Comparison of ENCODE assay signal across 24 mouse cellular contexts in the genomic region with DNA sequence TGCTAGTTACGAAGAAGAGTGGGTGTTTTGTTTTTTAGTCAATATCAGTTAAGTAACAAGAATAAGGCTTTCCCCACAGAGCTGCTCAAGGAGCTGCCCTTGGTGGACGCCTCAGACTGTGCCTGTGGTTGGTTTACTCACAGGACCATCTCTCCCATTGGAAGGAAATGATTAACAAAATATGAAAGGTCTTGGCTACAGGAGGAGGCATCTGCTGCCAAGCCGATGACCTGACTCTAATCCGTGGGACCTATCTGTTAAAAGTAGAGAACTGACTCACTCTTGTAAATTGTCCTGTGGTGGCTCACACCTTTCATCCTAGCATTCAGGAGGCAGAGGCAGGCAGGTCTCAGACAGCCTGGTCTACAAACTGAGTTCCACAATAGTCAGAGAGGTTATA. TPM values are rescaled to one million over a fixed set of nuclear protein-coding genes. Genes with fewer than 3 reads are reported as not detected.
DNase-seq lines count a peak whose midpoint lies in the region; ATAC-seq and TF ChIP-seq lines count a peak whose summit lies in the region.
"Had no signal": no experiment of that assay in that cellular context is flagged by ENCODE, and none has a peak within 500 bp of the region (broad histone marks: within the 10 kb centered on the region; RNA-seq: fewer than 3 reads in every experiment).

No protein-coding gene starts in this region.

- no peak for TF ChIP-seq POLR2A in kidney, adult 2 months (IDR thresholded peaks at IDR 0.05; ENCODE audit: low read depth, low read length)

- no peak overlapping the region for H3K27ac ChIP-seq in kidney, adult 2 months (ENCODE audit: insufficient read depth, low read depth, low read length)
- no peak overlapping the region for H3K27ac ChIP-seq in kidney, embryonic 15.5 days
- H3K27ac ChIP-seq: forebrain, embryonic 10.5 days; forebrain, embryonic 13.5 days; hindbrain, embryonic 12.5 days; hindbrain, embryonic 15.5 days had no signal

- TF ChIP-seq CTCF in kidney, adult 2 months (conservative IDR thresholded peaks at IDR 0.05; ENCODE audit: insufficient read depth, insufficient read length, low read depth, low read length), result no peak
- no peak for TF ChIP-seq CTCF in Patski (IDR thresholded peaks at IDR 0.05)

- H3K4me1 ChIP-seq in kidney, adult 2 months (ENCODE audit: control insufficient read depth, insufficient read depth, low read length), result no peaks in the 10 kb centered on the region
- no peaks in the 10 kb centered on the region for H3K4me1 ChIP-seq in kidney, embryonic 15.5 days
- H3K4me1 ChIP-seq: forebrain, embryonic 10.5 days; forebrain, embryonic 13.5 days; hindbrain, embryonic 12.5 days; hindbrain, embryonic 15.5 days had no signal

- no peaks in the 10 kb centered on the region for H3K27me3 ChIP-seq in kidney, adult 2 months (replicated peaks; ENCODE audit: control insufficient read depth, insufficient read depth, low read length)
- no peaks in the 10 kb centered on the region for H3K27me3 ChIP-seq in kidney, embryonic 15.5 days
- no peaks in the 10 kb centered on the region for H3K27me3 ChIP-seq in Patski
- H3K27me3 ChIP-seq: CH12.LX; forebrain, embryonic 13.5 days; hindbrain, embryonic 12.5 days; hindbrain, embryonic 15.5 days had no signal

- 56% methylated on average over 4 of the region's 4 CpGs for WGBS in kidney, adult 2 months
- 92% methylated on average over 4 of the region's 4 CpGs for WGBS in kidney, embryonic 15.5 days

- H3K9ac ChIP-seq in kidney, embryonic 15.5 days, result no peak overlapping the region
- H3K9ac ChIP-seq: forebrain, embryonic 13.5 days; hindbrain, embryonic 12.5 days; hindbrain, embryonic 15.5 days had no signal

- DNase-seq in adrenal gland, postnatal 14 days, result peak; percentile 14
- no peak for DNase-seq in adrenal gland, adult 8-10 months
- DNase-seq in kidney, adult 2 months, result peak; percentile 68
- peak; percentile 12 to 46 for DNase-seq in kidney, postnatal 25 days
- DNase-seq in kidney, postnatal 4 days, result no peak
- peak; percentile 37 for DNase-seq in Patski (ENCODE audit: low read depth, low spot score)
- no peak for DNase-seq in gastrocnemius, adult 8-10 months (ENCODE audit: low spot score in 2 of 2)
- DNase-seq: adrenal gland, postnatal 25 days; B cell, adult 2 months; cerebellum, adult 18-20 months; cerebellum, adult 9-10 months; cerebellum, postnatal 14 days; gastrocnemius, postnatal 14 days; heart, adult 11 months had no signal

- CTCF ChIA-PET in Patski (lab: Charles Lee), result no interaction called here

- H3K9me3 ChIP-seq in kidney, embryonic 15.5 days (replicated peaks), result no peaks in the 10 kb centered on the region
- H3K9me3 ChIP-seq: forebrain, embryonic 10.5 days; forebrain, embryonic 13.5 days; G1E; hindbrain, embryonic 12.5 days; hindbrain, embryonic 15.5 days had no signal

- no peak overlapping the region for H3K4me3 ChIP-seq in kidney, adult 2 months (ENCODE audit: insufficient read depth, low read depth, low read length)
- no peak overlapping the region for H3K4me3 ChIP-seq in kidney, embryonic 15.5 days (replicated peaks)
- H3K4me3 ChIP-seq: forebrain, embryonic 10.5 days; forebrain, embryonic 13.5 days; hindbrain, embryonic 12.5 days; hindbrain, embryonic 15.5 days had no signal

- POLR2A ChIA-PET in Patski (lab: Charles Lee), result no interaction called here

- no peak overlapping the region for H3K4me2 ChIP-seq in kidney, embryonic 15.5 days
- H3K4me2 ChIP-seq: forebrain, embryonic 13.5 days; heart, embryonic 11.5 days; hindbrain, embryonic 12.5 days; hindbrain, embryonic 15.5 days had no signal

- in situ Hi-C loops in Patski (cut with MboI; ENCODE audit: low pct_unique_long_range_greater_than_20kb), result no loop called here

- no peak for ATAC-seq in kidney, embryonic 15.5 days (replicated peaks; ENCODE audit: low FRiP score)
- ATAC-seq in Patski, result no peak
- ATAC-seq: activated CD4-positive, CD25-positive, alpha-beta regulatory T cell, adult 4 months; forebrain, embryonic 13.5 days; forebrain, embryonic 16.5 days had no signal

- peaks cover 11% of the 10 kb centered on the region for H3K36me3 ChIP-seq in kidney, adult 2 months (ENCODE audit: control insufficient read depth, insufficient read depth, low read length)
- H3K36me3 ChIP-seq in kidney, embryonic 15.5 days, result peaks cover 86% of the 10 kb centered on the region

RNA-seq across cellular contexts. Expression of gene Rps6kb1, which starts 17.1 kb away (rescaled TPM):
- 39.4 and 45.2 TPM in 2 replicates for total RNA-seq in adrenal gland, postnatal 14 days (2021)
- total RNA-seq in adrenal gland, adult 8-10 months (2022), result 10 to 100 TPM; 37.4 to 52.1 (median 46.9) TPM
- 6.0 and 7.3 TPM in 2 replicates for polyA plus RNA-seq in kidney, adult 2 months (2012; rRNA removed)
- polyA plus RNA-seq in kidney, embryonic 15.5 days (2015; fragmentation: Nextera tagmentation; extraction: Ambion mirVana), result 60.9 and 70.7 TPM in 2 replicates
- polyA plus RNA-seq in Patski (2021), result 39.2 TPM
- 10 to 100 TPM; 17.3 to 27.4 (median 20.1) TPM for total RNA-seq in gastrocnemius, adult 8-10 months (2022)

RNA-seq across cellular contexts. Expression of gene Tubd1, which starts 17.3 kb away (rescaled TPM):
- 9.1 and 9.8 TPM in 2 replicates for total RNA-seq in adrenal gland, postnatal 14 days (2021)
- total RNA-seq in adrenal gland, adult 8-10 months (2022), result 10 to 100 TPM; 10.5 to 11.5 (median 11.4) TPM
- 2.6 and 2.8 TPM in 2 replicates for polyA plus RNA-seq in kidney, adult 2 months (2012; rRNA removed)
- 10.3 and 10.5 TPM in 2 replicates for polyA plus RNA-seq in kidney, embryonic 15.5 days (2015; fragmentation: Nextera tagmentation; extraction: Ambion mirVana)
- 10.9 TPM for polyA plus RNA-seq in Patski (2021)
- 1 to 10 TPM; 6.3 to 7.1 (median 6.7) TPM for total RNA-seq in gastrocnemius, adult 8-10 months (2022)

RNA-seq across cellular contexts. Expression of gene Rnft1, which starts 43.1 kb away (rescaled TPM):
- 32.6 and 38.1 TPM in 2 replicates for total RNA-seq in adrenal gland, postnatal 14 days (2021)
- 10 to 100 TPM; 31.1 to 40.7 (median 35.9) TPM for total RNA-seq in adrenal gland, adult 8-10 months (2022)
- polyA plus RNA-seq in kidney, adult 2 months (2012; rRNA removed), result 8.0 and 9.4 TPM in 2 replicates
- polyA plus RNA-seq in kidney, embryonic 15.5 days (2015; fragmentation: Nextera tagmentation; extraction: Ambion mirVana), result 42.3 and 45.9 TPM in 2 replicates
- 34.3 TPM for polyA plus RNA-seq in Patski (2021)
- total RNA-seq in gastrocnemius, adult 8-10 months (2022), result 10 to 100 TPM; 42.7 to 48.1 (median 45.0) TPM

Comparison
In these comparisons a context has a peak if more than half of its experiments do, and no peak if none do; other contexts are left out.
1. DNase-seq: peak in adrenal gland, postnatal 14 days (single experiment), kidney, adult 2 months (single experiment), kidney, postnatal 25 days (2 of 2) and Patski (single experiment); none in adrenal gland, adult 8-10 months (single experiment), kidney, postnatal 4 days (0 of 2) and gastrocnemius, adult 8-10 months (0 of 2).